Mouse (Mus musculus) large intestine, adult 2 months (tissue): ENCODE measurements around the gene Igsf8. TPM values are rescaled to one million over a fixed set of nuclear protein-coding genes. Genes with fewer than 3 reads are reported as not detected.

Source experiments
- DNase-seq: peaks from one replicate; pipeline ENCODE4 v3.0.0-alpha.2; 2012; ENCODE audit warnings: low read depth, low spot score
- WGBS: fragments of 180-500 bp; shearing (Covaris S2); methylation state at CpG from one replicate; pipeline ENCODE4 v1.1.7; 2018; 5-methylcytosine and 5-hydroxymethylcytosine counted together
- polyA plus RNA-seq: library from polyadenylated mRNA; depleted of rRNA; stranded (reverse); fragments of >200 nt; gene quantifications from 2 replicates; pipeline ENCODE4 v1.2.3, GENCODE M21; 2012

Gene Igsf8
- polyA plus RNA-seq, 1 experiment, result 64.4 TPM

DNA sequence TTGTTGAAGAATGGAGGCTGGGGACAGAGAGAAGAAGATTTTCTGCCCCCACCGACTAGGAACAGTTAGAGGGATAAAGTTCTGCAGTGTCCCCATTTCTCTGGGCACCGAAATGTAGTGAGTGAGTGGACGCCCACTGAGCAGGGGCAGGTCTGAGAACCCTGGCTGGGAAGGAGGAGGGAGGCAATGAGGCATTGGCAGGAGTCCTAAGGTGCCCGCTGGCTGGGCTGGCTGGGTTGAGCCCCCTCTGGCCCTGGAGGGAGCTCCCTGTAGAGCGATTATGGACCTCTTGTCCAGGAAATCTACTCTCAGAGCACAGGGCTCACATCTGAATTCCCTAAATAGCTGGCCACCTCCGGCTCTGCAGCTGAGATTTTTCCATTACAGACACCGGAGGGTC lies 38.1 kb downstream of the Igsf8 start:
- DNase-seq, result no peak
- WGBS, result 76% methylated on average over 7 of the region's 7 CpGs

DNA sequence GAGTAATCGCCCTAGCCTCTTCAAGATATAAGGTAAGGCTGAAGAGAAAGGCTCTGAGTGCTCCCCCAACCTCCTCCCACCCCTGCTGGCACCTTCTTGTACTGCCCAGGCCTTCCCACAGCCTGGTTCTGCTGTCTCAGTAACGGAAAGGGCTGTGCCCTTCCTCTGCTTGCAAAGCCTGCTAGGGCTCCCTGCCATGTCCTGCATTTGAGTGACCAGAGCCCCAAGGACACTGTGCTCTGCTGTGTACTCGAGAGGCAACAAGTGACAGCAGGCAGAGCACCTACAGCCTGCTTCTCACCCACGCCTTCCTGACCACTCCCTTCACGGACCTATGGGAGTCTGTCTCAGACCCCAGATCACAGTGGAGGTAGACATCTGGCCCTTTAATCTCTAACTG lies 38.8 kb downstream of the Igsf8 start:
- DNase-seq, result no peak
- 65% methylated on average over 5 of the region's 5 CpGs for whole genome bisulfite sequencing

DNA sequence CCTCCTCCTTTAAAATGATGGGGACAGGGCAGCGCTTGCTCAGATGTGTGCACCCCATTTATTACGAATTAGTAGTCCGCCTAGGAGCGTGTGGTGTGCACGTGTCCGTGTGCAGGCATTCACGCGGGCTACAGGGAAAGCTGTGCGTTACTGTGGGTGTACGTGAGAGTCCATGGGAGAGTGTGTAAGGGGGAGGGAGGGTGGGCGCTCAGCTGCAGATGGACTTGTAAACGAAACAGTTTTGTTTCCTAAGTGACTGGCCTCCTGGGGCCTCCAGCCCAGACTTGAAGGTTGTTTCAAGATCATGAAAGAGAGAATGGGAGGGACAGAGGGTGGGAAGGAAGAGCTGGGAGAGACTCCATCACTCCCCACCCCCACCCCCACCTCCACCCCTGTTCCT lies 39.7 kb downstream of the Igsf8 start:
- no peak for DNase-seq
- WGBS, result 75% methylated on average over 12 of the region's 12 CpGs

DNA sequence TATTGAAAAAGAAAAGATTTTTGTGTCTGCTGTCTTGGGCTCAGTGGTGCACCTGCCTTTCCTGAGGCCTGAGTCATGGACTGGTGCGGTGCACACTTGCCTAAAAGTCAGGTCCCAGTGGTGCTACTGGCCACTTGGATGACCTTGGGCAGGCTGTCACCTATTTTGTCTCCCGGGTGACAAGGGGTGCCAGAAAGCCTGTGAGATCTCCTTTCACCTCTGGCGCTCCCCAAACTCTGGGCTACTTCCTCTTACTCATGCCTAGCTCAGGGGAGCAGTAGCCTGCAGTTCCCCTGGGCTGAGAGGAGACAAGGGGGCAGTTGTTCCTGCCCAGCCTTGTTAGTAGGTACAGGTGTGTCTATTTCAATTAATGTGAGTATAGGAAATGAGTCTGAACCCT lies 40.9 kb downstream of the Igsf8 start:
- no peak for DNase-seq
- 42% methylated on average over 3 of the region's 3 CpGs for WGBS

DNA sequence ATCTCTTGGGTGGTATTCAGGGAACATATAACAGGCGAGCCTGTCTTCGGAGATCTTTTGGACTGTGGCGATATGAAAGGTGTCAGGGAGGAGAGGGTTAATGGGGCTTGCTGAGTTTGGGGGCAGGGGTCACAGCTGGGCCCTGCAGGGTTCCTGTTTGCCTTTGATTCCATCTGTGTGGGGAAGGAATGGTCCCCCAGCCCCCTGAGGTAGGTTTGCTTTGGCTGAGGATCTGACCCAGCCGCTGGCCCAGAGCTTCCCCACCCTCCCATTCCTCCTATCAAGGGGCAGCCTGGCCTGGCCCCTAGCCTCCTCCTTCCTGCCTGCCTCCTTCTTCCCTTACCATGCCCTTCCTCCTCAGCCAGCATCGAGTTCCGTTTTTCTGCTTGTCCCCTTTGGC lies 41.4 kb downstream of the Igsf8 start:
- no peak for DNase-seq
- 67% methylated on average over 6 of the region's 6 CpGs for WGBS

DNA sequence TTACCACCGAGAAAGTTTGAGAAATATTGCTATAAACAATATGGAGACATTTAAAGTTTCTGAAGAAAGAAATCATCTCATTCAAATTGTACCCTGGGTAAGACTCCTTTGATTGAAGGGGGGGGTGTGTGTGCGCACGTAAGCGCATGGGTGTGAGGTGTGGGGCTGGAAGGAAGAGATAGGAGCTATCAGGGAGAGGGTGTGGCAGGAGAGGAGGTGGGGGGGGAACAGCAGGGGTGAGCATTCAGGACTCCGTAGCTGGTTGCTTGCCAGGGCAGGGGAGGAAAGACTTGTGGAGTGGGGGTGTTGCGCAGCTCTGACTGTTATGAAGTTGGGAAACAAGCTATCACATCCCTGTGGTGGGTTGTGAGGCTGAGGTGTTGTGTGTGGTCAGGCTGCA lies 43.0 kb downstream of the Igsf8 start:
- no peak for DNase-seq

DNA sequence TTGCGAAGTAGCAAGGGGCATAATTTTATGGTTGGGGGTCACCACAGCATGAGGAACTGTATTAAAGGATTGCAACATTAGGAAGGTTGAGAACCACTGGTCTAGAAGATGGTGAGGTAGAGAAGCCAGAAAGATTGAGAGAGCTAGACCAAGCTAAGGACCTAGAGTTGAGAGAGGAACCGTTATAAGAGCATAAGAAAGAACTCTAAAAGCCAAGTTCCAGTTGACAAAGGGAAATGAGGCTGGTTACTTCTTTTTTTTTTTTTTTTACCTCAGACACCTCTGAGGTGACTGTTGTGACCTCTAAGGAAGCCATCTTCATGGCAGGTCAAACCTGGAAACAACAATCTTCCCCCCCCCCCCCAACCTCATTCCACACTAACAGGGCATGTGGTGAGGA lies 43.7 kb downstream of the Igsf8 start:
- 93% methylated on average over 2 of the region's 2 CpGs for WGBS
- DNase-seq, result no peak

More for the DNA sequence above, 43.0 kb downstream of the Igsf8 start:
- 74% methylated on average over 6 of the region's 6 CpGs for WGBS

DNA sequence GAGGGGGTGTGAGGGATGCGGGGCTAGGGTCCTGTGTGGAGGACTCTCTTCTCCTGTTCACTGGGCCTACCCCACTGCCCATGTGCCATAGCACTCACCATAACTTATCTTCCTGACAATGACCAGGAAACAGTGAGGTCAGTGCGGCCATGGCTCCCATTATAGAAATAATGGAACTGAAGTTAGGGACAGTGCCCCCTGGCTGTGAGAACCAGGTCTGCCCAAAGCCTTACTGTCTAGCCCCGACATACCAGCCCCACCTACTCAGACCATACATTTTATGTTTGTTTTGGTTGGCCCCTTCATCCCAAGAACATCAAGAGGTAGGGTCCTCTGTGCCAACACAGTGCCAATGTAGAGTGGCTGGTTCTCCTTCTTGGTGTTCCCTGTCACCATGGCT lies 44.2 kb downstream of the Igsf8 start:
- no peak for DNase-seq

DNA sequence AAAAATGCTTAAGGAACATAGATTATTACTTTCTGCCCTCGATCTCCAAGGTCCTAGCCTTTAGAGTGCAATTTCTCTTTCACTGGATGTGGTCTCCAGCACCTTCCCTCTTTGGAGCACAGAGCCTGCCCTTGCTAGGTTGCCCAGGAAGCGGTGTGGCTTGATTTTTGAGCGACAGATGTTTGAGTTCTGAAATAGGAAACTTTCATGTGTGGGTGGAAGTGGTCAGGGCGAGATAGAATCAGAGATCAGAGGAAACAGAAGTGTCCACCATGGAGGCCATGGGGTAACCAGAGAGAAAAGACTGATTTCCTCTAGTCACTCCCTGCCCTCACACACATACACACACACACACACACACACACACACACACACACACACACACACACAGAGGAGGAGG lies 44.8 kb downstream of the Igsf8 start:
- DNase-seq, result no peak
- WGBS, result 85% methylated on average over 4 of the region's 4 CpGs

More for the DNA sequence above, 44.2 kb downstream of the Igsf8 start:
- 84% methylated on average over 3 of the region's 3 CpGs for WGBS

DNA sequence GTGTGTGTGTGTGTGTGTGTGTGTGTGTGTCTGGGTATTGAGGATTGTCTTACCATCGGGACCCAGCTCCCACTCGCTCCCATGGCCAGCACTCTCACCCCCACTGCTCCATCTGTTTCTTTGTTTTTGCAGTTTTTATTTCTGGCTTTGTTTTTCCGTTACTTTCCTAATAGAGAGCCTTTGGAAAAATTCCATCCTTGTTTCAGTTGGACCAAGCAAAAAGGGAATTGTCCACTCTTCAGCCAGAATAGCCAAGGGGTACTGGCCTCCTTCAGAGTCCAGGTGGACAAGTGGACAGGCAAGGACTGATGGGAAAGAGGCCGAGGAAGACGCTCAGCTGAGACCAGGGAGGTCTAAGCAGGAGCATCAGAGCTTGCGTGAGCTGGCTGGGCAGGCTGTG lies 45.4 kb downstream of the Igsf8 start:
- WGBS, result 72% methylated on average over 6 of the region's 6 CpGs
- DNase-seq, result no peak

DNA sequence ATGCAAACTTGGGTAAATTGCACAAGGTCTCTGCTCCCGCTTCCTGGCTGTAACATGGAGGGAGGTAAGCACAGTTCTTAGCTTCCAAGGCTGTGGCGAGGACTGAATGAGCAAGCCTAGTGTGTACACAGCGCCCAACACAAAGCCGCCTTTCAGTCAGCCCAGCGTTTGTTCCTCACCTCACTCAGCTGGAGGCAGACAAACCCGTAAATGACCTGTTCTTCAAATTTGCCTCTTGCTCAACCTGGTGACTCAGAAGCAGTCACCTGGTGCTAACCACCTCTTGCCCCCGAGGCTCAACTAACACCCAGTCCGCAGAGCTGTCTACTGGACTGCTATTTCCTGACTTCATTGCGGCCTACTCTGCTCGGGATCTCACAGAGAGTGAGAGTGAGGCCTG lies 46.5 kb downstream of the Igsf8 start:
- DNase-seq, result peak; percentile 28
- WGBS, result 37% methylated on average over 10 of the region's 10 CpGs

DNA sequence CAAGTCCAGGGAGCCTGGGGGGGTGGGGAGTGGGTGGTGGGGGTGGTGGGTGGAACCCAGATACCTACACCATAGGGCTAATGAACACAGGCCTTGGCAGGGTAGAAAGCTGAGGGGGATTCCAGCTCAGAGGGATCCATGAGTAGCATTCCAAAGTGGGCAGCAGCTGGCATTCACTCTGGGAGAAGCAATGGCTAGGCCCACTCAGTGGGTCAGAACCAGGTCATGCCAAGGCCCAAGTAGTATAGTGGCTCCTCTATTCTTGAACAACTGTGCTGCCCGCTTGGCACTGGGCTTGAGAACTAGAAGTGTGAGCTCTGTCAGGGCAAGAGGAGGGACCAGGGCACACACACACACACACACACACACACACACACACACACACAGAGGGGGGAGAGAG lies 47.0 kb downstream of the Igsf8 start:
- no peak for DNase-seq
- WGBS, result 86% methylated on average over 1 of the region's 1 CpGs

DNA sequence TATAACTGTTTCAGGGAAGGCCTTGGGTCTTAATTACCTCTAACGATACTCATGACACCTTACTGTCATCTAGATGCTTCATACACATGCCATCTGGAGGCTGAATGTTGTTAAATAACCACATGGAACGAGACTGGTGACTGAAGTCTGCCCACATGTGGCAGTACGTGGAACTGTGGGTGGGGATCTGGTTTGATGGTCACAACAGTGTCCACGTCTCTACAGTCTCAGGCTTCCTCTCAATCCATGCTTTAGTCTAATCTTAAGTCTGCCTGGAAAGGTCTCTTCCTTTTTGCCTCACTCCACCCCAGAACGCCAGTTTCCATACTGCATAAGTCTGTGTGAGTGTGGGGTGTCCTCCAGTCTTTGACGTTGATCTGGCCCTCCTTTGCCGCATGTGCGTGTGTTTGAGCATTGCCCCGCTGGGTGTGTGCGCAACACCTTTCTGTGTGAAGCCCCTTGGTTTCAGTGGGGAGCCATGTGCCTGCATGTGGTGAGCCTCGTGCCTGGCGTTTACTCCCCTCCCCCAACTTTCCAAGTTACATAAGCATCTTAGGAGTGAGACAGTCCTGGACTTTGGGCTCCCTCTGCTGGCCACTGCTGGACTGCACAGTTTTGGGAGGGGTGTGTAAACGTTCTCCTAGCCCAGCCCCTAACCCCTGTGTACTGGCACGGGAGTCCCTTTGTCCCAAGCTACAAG lies 48.4 kb downstream of the Igsf8 start:
- DNase-seq, result peak; percentile 88
- under 1% methylated on average over 14 of the region's 14 CpGs for WGBS

DNA sequence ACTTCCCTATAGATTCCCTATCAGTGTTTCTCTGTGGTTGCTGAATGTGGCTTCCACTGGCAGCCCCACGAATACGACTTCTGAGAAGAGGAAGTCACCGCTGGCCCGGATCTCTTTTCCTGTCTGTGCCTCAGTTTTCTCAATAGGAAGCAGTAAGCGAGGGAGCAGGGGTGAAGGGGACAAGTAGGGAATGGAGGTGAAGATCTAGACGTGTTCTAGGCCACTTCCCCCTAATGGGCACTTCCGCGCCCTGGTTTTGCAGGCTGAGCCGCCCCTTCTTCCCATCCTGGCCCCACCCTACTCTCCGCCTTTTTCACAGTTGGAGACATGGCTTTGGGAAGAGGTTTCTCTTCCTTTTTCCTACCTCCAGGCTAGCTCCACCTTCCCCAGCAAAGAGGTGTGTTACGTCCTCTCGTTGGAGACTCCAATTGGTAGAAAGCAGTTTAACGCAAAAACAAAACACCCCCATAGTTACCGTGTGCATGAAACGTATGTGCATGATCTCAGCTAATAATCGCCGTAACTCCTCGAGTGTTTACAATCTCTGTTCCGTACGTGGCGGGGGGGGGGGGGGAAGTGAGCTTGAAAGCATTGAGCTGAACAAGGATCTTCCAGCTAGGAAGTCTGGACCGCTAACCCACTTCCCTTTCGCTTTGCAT lies 49.9 kb downstream of the Igsf8 start:
- WGBS, result under 1% methylated on average over 23 of the region's 23 CpGs
- DNase-seq, result peak; percentile 91

DNA sequence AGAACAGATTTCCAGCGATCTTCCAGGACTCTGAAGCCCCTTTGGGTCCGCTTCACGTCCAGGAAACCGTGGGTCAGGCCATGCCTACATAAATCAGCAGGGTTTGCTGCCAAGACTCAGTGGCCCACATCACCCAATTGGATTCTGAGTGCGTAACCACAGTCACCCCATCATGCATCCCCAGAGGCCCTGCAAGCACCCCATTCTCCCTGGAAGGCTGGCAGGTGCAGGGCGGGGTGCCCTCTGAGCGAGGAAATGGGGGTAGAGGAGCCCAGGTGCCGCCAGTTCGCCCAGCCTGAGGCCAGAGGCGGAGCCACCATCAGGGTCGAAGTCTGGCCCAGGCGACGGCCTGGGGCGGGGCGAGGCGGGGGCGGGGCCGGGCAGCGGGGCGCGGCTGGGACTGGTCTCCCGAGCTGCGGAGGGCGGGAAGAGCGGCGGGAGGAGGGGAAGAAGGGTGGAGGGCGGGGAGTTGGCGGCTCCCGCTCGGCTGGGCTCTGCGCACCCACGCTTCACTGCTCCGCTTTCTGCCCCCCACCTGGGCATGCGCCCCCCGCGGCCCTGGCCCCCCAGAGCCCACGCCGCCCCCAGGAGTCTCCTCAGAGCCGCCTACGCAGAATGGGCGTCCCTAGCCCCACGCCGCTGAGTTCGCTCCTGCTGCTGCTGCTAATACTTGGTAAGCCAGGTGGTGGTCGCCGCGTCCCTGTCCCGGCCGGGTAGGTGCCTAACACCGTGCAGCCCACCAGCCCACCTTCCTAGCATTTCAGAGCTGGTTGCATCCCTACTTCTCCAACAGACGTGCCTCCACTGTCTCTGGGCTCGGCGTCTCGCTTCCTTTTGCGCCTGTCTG lies 50.7 kb downstream of the Igsf8 start:
- under 1% methylated on average over 51 of the region's 55 CpGs for WGBS
- peak; percentile 65 for DNase-seq

DNA sequence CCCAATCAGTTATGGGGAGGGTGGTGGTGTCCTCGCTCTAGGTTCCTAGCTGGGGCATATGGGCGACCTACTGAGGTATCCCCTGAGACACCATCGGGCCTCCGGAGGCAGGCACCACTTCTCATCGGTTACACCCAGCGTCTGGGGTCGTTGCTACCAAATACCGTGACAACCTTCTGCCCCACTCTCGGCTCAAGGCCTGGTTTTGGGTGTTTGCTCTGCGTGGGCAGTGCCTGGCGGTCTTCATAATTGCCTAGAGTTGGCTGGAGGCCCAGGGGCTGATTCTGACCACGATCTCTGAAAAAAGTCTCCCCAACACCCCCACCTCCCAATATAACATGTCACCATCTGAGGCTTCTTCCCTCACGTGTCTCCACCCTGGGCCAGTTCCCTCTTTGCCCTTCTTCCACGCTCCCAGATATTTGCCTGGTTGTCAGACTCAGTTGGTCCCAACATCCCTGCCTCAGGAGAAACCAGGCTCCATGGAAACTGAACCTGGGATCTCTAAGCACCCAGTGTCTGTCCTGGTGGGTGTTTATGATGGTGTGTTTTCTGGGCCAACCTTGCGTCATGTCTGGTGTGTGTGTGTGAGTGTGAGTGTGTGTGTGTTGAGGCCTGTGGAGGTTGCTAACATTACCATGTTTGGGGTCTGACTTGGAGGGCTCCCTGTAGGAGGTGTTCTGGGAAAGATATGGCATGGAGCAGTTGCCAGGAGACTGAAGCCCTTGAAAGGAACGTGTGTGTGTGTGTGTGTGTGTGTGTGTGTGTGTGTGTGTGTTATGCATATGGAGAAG lies 51.5 kb downstream of the Igsf8 start:
- no peak for DNase-seq
- 6% methylated on average over 16 of the region's 16 CpGs for WGBS

DNA sequence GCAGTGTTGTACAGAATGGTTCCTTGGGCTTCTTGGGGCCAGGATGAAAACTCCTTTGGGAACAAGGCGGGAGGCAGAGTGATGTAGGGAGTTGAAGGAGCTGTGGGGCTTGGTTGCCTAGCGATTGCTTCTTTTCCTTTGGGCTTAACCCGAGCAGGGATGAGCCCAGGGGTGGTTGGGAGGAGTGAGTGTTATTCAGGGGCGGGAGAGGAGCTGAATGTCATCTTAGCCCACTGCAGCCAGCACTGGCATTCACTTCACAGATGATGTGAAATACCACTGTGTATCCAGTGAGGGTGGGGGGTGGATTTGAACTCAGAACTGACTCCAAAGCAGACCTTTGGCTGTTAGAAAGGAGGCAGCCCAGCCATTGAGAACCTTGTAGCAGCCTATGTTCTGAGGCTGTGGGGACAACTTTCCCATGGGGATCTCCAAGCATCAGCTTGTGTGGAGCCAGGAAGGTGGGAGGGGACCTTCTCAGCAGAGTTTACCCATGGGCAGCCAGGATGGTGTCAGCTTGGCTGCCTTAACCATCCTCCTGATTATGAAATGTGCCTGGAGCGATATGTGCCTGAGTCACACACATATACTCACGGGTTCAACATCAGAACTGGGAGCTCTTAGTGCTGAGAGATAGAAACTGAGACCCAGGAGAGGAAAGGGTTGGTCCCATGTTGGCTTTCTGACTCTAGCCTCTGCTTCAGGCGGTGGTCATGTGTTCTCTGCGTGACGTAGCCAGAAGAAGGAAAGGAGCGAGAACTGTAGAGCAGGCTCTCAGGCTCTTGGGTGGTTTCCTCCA lies 52.4 kb downstream of the Igsf8 start:
- WGBS, result 79% methylated on average over 10 of the region's 10 CpGs
- DNase-seq, result no peak

DNA sequence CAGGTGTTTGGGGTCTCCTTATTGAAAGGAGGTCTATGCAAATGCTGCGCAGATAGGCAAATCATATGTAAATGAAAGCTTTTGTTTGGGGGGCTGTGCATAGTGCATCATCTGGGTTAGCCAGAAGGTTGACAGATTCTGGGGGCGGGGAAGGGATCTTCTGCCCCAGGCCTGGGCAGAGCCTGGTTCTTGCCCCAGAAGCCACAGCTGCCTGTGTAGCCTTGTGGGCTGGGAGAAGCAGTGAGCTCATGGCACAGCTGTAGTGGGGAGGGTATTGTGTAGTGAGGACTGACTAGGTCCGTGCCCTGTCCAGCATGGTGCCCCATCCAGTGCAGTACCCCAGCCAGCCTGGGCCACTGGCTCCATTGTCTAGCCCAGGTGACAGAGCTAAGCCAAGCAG lies 53.5 kb downstream of the Igsf8 start:
- 91% methylated on average over 3 of the region's 3 CpGs for WGBS

DNA sequence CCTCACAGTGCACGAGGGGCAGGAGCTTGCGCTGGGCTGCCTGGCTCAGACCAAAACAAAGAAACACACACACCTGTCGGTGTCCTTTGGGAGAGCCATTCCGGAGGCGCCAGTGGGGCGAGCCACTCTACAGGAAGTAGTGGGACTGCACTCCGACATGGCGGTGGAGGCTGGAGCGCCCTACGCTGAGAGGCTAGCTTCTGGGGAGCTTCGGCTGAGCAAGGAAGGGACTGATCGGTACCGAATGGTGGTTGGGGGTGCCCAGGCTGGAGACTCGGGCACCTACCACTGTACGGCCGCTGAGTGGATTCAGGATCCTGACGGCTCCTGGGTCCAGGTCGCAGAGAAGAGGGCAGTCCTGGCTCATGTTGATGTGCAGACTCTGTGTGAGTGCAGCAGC lies 56.0 kb downstream of the Igsf8 start:
- WGBS, result 87% methylated on average over 18 of the region's 18 CpGs
- DNase-seq, result no peak

More for the DNA sequence above, 53.5 kb downstream of the Igsf8 start:
- DNase-seq, result no peak
